Mouse (Mus musculus): ENCODE measurements around the gene Aip. TPM values are rescaled to one million over a fixed set of nuclear protein-coding genes. Genes with fewer than 3 reads are reported as not detected.

Aip gene
- polyA plus RNA-seq, 1 experiment from 2014 or later, result 35.8 TPM

GRCm38 (mm10) chr19:4151488-4151860 lies 25.8 kb upstream of the Aip start:
- peaks cover 64% of the 10 kb centered on the region for H3K4me1 ChIP-seq (replicated peaks)
- no peaks in the 10 kb centered on the region for H3K27me3 ChIP-seq
- H3K27ac ChIP-seq (replicated peaks), result no peak overlapping the region
- no peak for ATAC-seq (ENCODE audit: insufficient read depth)
- H3K9ac ChIP-seq, result no peak overlapping the region
- H3K4me2 ChIP-seq, result no peak overlapping the region
- WGBS (ENCODE audit: insufficient replicate concordance), result 68% methylated on average over 5 of the region's 5 CpGs
- peaks cover 49% of the 10 kb centered on the region for H3K36me3 ChIP-seq (replicated peaks)
- H3K4me3 ChIP-seq (replicated peaks), result no peak overlapping the region
- no peaks in the 10 kb centered on the region for H3K9me3 ChIP-seq (replicated peaks)

GRCm38 (mm10) chr19:4150567-4151487 lies 25.2 kb upstream of the Aip start:
- no peaks in the 10 kb centered on the region for H3K27me3 ChIP-seq
- no peak overlapping the region for H3K9ac ChIP-seq
- H3K36me3 ChIP-seq (replicated peaks), result peaks cover 43% of the 10 kb centered on the region
- H3K4me3 ChIP-seq (replicated peaks), result no peak overlapping the region
- no peak overlapping the region; the same call in 1 of the 2 replicates for H3K27ac ChIP-seq (replicated peaks)
- H3K4me1 ChIP-seq (replicated peaks), result peaks cover 63% of the 10 kb centered on the region
- no peaks in the 10 kb centered on the region for H3K9me3 ChIP-seq (replicated peaks)
- 84% methylated on average over 22 of the region's 22 CpGs for whole genome bisulfite sequencing (ENCODE audit: insufficient replicate concordance)
- no peak for ATAC-seq (ENCODE audit: insufficient read depth)
- H3K4me2 ChIP-seq, result no peak overlapping the region

- Histone ChIP-seq H3K4me2 (peak overlapping the region; percentile 85), H3K27me3 (no peaks in the 10 kb centered on the region), H3K4me3 (replicated peaks) (no peak overlapping the region; the same call in 1 of the 2 replicates), H3K27ac (replicated peaks) (no peak overlapping the region; the same call in 1 of the 2 replicates), H3K36me3 (replicated peaks) (peaks cover 37% of the 10 kb centered on the region), H3K9me3 (replicated peaks) (no peaks in the 10 kb centered on the region), H3K4me1 (replicated peaks) (peaks cover 57% of the 10 kb centered on the region), H3K9ac (no peak overlapping the region)
- WGBS (ENCODE audit: insufficient replicate concordance), result 86% methylated on average over 17 of the region's 17 CpGs
- ATAC-seq (ENCODE audit: insufficient read depth), result no peak
These were observed 24.3 kb upstream of the Aip start for GRCm38 (mm10) chr19:4149764-4150461.

GRCm38 (mm10) chr19:4149283-4149682 lies 23.6 kb upstream of the Aip start:
- Histone ChIP-seq H3K9ac (peak overlapping the region; percentile 86), H3K27ac (replicated peaks) (peak overlapping the region; percentile 79), H3K4me2 (peak overlapping the region; percentile 85), H3K4me3 (replicated peaks) (peak overlapping the region; percentile 79), H3K36me3 (replicated peaks) (peaks cover 37% of the 10 kb centered on the region), H3K27me3 (no peaks in the 10 kb centered on the region), H3K9me3 (replicated peaks) (no peaks in the 10 kb centered on the region), H3K4me1 (replicated peaks) (peaks cover 56% of the 10 kb centered on the region)
- WGBS (ENCODE audit: insufficient replicate concordance), result 64% methylated on average over 11 of the region's 11 CpGs
- ATAC-seq (ENCODE audit: insufficient read depth), result no peak

GRCm38 (mm10) chr19:4148819-4149218 lies 23.2 kb upstream of the Aip start:
- 0% methylated on average over 8 of the region's 8 CpGs for WGBS (ENCODE audit: insufficient replicate concordance)
- peak overlapping the region; percentile 85 for H3K4me2 ChIP-seq
- H3K36me3 ChIP-seq (replicated peaks), result peaks cover 37% of the 10 kb centered on the region
- peak overlapping the region; percentile 86 for H3K9ac ChIP-seq
- peak overlapping the region; percentile 79 for H3K27ac ChIP-seq (replicated peaks)
- no peaks in the 10 kb centered on the region for H3K27me3 ChIP-seq
- peak overlapping the region; percentile 79 for H3K4me3 ChIP-seq (replicated peaks)
- no peaks in the 10 kb centered on the region for H3K9me3 ChIP-seq (replicated peaks)
- peak; percentile 25 for ATAC-seq (ENCODE audit: insufficient read depth)
- peaks cover 55% of the 10 kb centered on the region for H3K4me1 ChIP-seq (replicated peaks)

- ATAC-seq (ENCODE audit: insufficient read depth), result peak; percentile 86
- under 1% methylated on average over 33 of the region's 33 CpGs for WGBS (ENCODE audit: insufficient replicate concordance)
- peak within 1 kb of the TSS; percentile 79 for H3K27ac ChIP-seq (replicated peaks)
These were observed 22.8 kb upstream of the Aip start, which contains the start of gene Coro1b for GRCm38 (mm10) chr19:4148491-4148806. Coro1b (plus strand) TSS chr19:4148619.

GRCm38 (mm10) chr19:4147782-4148490 lies 22.3 kb upstream of the Aip start:
- peaks cover 28% of the 10 kb centered on the region; the same call in 1 of the 2 replicates for H3K36me3 ChIP-seq (replicated peaks)
- H3K4me1 ChIP-seq (replicated peaks), result peaks cover 50% of the 10 kb centered on the region
- H3K4me2 ChIP-seq, result peak overlapping the region; percentile 85
- H3K4me3 ChIP-seq (replicated peaks), result peak overlapping the region; percentile 79
- 0 out of 2 replicates have a peak overlapping the region, but pooled peaks have one; percentile 6 for H3K27ac ChIP-seq (replicated peaks)
- H3K9ac ChIP-seq, result peak overlapping the region; percentile 6; the same call in 1 of the 2 replicates
- peak; percentile 4; the same call in 1 of the 2 replicates for ATAC-seq (ENCODE audit: insufficient read depth)
- no peaks in the 10 kb centered on the region for H3K9me3 ChIP-seq (replicated peaks)
- 40% methylated on average over 9 of the region's 9 CpGs for WGBS (ENCODE audit: insufficient replicate concordance)
- no peaks in the 10 kb centered on the region for H3K27me3 ChIP-seq

More at GRCm38 (mm10) chr19:4148491-4148806, 22.8 kb upstream of the Aip start, which contains the start of gene Coro1b:
- peaks cover 52% of the 10 kb centered on the region for H3K4me1 ChIP-seq (replicated peaks)
- peaks cover 33% of the 10 kb centered on the region for H3K36me3 ChIP-seq (replicated peaks)
- H3K4me3 ChIP-seq (replicated peaks), result peak within 1 kb of the TSS; percentile 79
- H3K9ac ChIP-seq, result peak within 1 kb of the TSS; percentile 86
- H3K27me3 ChIP-seq, result no peaks in the 10 kb centered on the region
- peak within 1 kb of the TSS; percentile 85 for H3K4me2 ChIP-seq
- no peaks in the 10 kb centered on the region for H3K9me3 ChIP-seq (replicated peaks)

- no peak for ATAC-seq (ENCODE audit: insufficient read depth)
- Histone ChIP-seq H3K4me3 (replicated peaks) (no peak overlapping the region), H3K9ac (no peak overlapping the region), H3K27ac (replicated peaks) (no peak overlapping the region), H3K27me3 (peaks cover 5% of the 10 kb centered on the region; the same call in 1 of the 2 replicates), H3K4me2 (no peak overlapping the region), H3K36me3 (replicated peaks) (peaks cover 20% of the 10 kb centered on the region; the same call in 1 of the 2 replicates), H3K9me3 (replicated peaks) (no peaks in the 10 kb centered on the region), H3K4me1 (replicated peaks) (peaks cover 50% of the 10 kb centered on the region)
- WGBS (ENCODE audit: insufficient replicate concordance), result 51% methylated on average over 3 of the region's 3 CpGs
These were observed 21.4 kb upstream of the Aip start for GRCm38 (mm10) chr19:4147022-4147405.

GRCm38 (mm10) chr19:4146366-4147021 lies 20.8 kb upstream of the Aip start:
- WGBS (ENCODE audit: insufficient replicate concordance), result 65% methylated on average over 12 of the region's 12 CpGs
- Histone ChIP-seq H3K27me3 (peaks cover 6% of the 10 kb centered on the region; the same call in 1 of the 2 replicates), H3K4me2 (no peak overlapping the region), H3K9ac (no peak overlapping the region), H3K4me1 (replicated peaks) (peaks cover 47% of the 10 kb centered on the region), H3K4me3 (replicated peaks) (no peak overlapping the region), H3K36me3 (replicated peaks) (peaks cover 15% of the 10 kb centered on the region; the same call in 1 of the 2 replicates), H3K9me3 (replicated peaks) (no peaks in the 10 kb centered on the region), H3K27ac (replicated peaks) (no peak overlapping the region)
- no peak for ATAC-seq (ENCODE audit: insufficient read depth)

- ATAC-seq (ENCODE audit: insufficient read depth), result no peak
- Histone ChIP-seq H3K4me1 (replicated peaks) (peaks cover 47% of the 10 kb centered on the region), H3K4me2 (no peak overlapping the region), H3K27ac (replicated peaks) (no peak overlapping the region), H3K9ac (no peak overlapping the region), H3K4me3 (replicated peaks) (no peak overlapping the region), H3K27me3 (peaks cover 11% of the 10 kb centered on the region; the same call in 1 of the 2 replicates), H3K36me3 (replicated peaks) (peaks cover 10% of the 10 kb centered on the region; the same call in 1 of the 2 replicates), H3K9me3 (replicated peaks) (no peaks in the 10 kb centered on the region)
- WGBS (ENCODE audit: insufficient replicate concordance), result 76% methylated on average over 5 of the region's 5 CpGs
These were observed 20.3 kb upstream of the Aip start for GRCm38 (mm10) chr19:4145936-4146335.

All from liver, embryonic 15.5 days (tissue).